Mouse (Mus musculus): ENCODE data around the gene Mdga1. TPM values are rescaled to one million over a fixed set of nuclear protein-coding genes. Genes with fewer than 3 reads are reported as not detected.
A peak's percentile ranks its signal among the peaks of the same experiment; 100 is the strongest.

Gene Mdga1
- polyA plus RNA-seq, 1 experiment from 2014 or later: 13.6 TPM

- no peaks in the 10 kb centered on the region for H3K36me3 ChIP-seq
- no peak overlapping the region for H3K4me3 ChIP-seq
- no peaks in the 10 kb centered on the region for H3K9me3 ChIP-seq
- H3K9ac ChIP-seq: no peak overlapping the region
- H3K4me2 ChIP-seq: no peak overlapping the region
- WGBS: 94% methylated on average over 5 of the region's 5 CpGs
- no peaks in the 10 kb centered on the region for H3K27me3 ChIP-seq
- ATAC-seq (ENCODE audit: low FRiP score): no peak
- H3K4me1 ChIP-seq (replicated peaks): peaks cover 4% of the 10 kb centered on the region
- no peak overlapping the region for H3K27ac ChIP-seq
These were observed 26.1 kb upstream of the Mdga1 start for GRCm38 (mm10) chr17:29995986-29996385.

GRCm38 (mm10) chr17:29994459-29994858 lies 24.6 kb upstream of the Mdga1 start:
- H3K9me3 ChIP-seq: no peaks in the 10 kb centered on the region
- no peak overlapping the region for H3K4me2 ChIP-seq
- ATAC-seq (ENCODE audit: low FRiP score): no peak
- 77% methylated on average over 4 of the region's 4 CpGs for WGBS
- H3K9ac ChIP-seq: no peak overlapping the region
- H3K27ac ChIP-seq: no peak overlapping the region
- H3K36me3 ChIP-seq: no peaks in the 10 kb centered on the region
- peaks cover 4% of the 10 kb centered on the region for H3K4me1 ChIP-seq (replicated peaks)
- H3K27me3 ChIP-seq: no peaks in the 10 kb centered on the region
- H3K4me3 ChIP-seq: no peak overlapping the region

GRCm38 (mm10) chr17:29994011-29994410 lies 24.1 kb upstream of the Mdga1 start:
- 83% methylated on average over 3 of the region's 3 CpGs for WGBS

GRCm38 (mm10) chr17:29993488-29993887 lies 23.6 kb upstream of the Mdga1 start:
- Histone ChIP-seq H3K27ac (peak overlapping the region; percentile 55; the same call in 1 of the 2 replicates), H3K4me3 (no peak overlapping the region), H3K9me3 (no peaks in the 10 kb centered on the region), H3K9ac (no peak overlapping the region), H3K36me3 (no peaks in the 10 kb centered on the region), H3K4me2 (no peak overlapping the region), H3K27me3 (0 out of 2 replicates have a peak, but pooled peaks cover 4% of the 10 kb centered on the region), H3K4me1 (replicated peaks) (peaks cover 4% of the 10 kb centered on the region)
- peak; percentile 63; the same call in 1 of the 2 replicates for ATAC-seq (ENCODE audit: low FRiP score)
- WGBS: 62% methylated on average over 8 of the region's 8 CpGs

More at GRCm38 (mm10) chr17:29994011-29994410, 24.1 kb upstream of the Mdga1 start:
- Histone ChIP-seq H3K4me1 (replicated peaks) (peaks cover 4% of the 10 kb centered on the region), H3K4me3 (no peak overlapping the region), H3K9ac (no peak overlapping the region), H3K4me2 (no peak overlapping the region), H3K27ac (peak overlapping the region; percentile 55; the same call in 1 of the 2 replicates), H3K9me3 (no peaks in the 10 kb centered on the region), H3K36me3 (no peaks in the 10 kb centered on the region), H3K27me3 (0 out of 2 replicates have a peak, but pooled peaks cover 3% of the 10 kb centered on the region)
- ATAC-seq (ENCODE audit: low FRiP score): no peak

- Histone ChIP-seq H3K9ac (no peak overlapping the region), H3K36me3 (no peaks in the 10 kb centered on the region), H3K4me2 (no peak overlapping the region), H3K4me3 (no peak overlapping the region), H3K27me3 (0 out of 2 replicates have a peak, but pooled peaks cover 4% of the 10 kb centered on the region), H3K9me3 (no peaks in the 10 kb centered on the region), H3K4me1 (replicated peaks) (peaks cover 9% of the 10 kb centered on the region), H3K27ac (no peak overlapping the region)
- ATAC-seq (ENCODE audit: low FRiP score): no peak
- 90% methylated on average over 2 of the region's 2 CpGs for WGBS
These were observed 21.0 kb upstream of the Mdga1 start for GRCm38 (mm10) chr17:29990845-29991244.

GRCm38 (mm10) chr17:29990136-29990535 lies 20.2 kb upstream of the Mdga1 start:
- H3K4me1 ChIP-seq (replicated peaks): peaks cover 9% of the 10 kb centered on the region
- WGBS: 94% methylated on average over 3 of the region's 3 CpGs
- no peak overlapping the region for H3K4me3 ChIP-seq
- no peaks in the 10 kb centered on the region for H3K9me3 ChIP-seq
- 0 out of 2 replicates have a peak, but pooled peaks cover 4% of the 10 kb centered on the region for H3K27me3 ChIP-seq
- ATAC-seq (ENCODE audit: low FRiP score): no peak
- no peak overlapping the region for H3K4me2 ChIP-seq
- no peaks in the 10 kb centered on the region for H3K36me3 ChIP-seq
- H3K27ac ChIP-seq: no peak overlapping the region
- no peak overlapping the region for H3K9ac ChIP-seq

GRCm38 (mm10) chr17:29989653-29990052 lies 19.8 kb upstream of the Mdga1 start:
- H3K4me3 ChIP-seq: no peak overlapping the region
- H3K4me2 ChIP-seq: no peak overlapping the region
- no peak for ATAC-seq (ENCODE audit: low FRiP score)

GRCm38 (mm10) chr17:29988141-29988540 lies 18.3 kb upstream of the Mdga1 start:
- ATAC-seq (ENCODE audit: low FRiP score): no peak
- H3K4me2 ChIP-seq: no peak overlapping the region
- H3K9me3 ChIP-seq: no peaks in the 10 kb centered on the region
- no peak overlapping the region for H3K27ac ChIP-seq
- peaks cover 7% of the 10 kb centered on the region; the same call in 1 of the 2 replicates for H3K27me3 ChIP-seq
- H3K9ac ChIP-seq: no peak overlapping the region
- WGBS: 23% methylated on average over 5 of the region's 5 CpGs
- H3K4me1 ChIP-seq (replicated peaks): peaks cover 5% of the 10 kb centered on the region; the same call in 1 of the 2 replicates
- no peak overlapping the region for H3K4me3 ChIP-seq
- H3K36me3 ChIP-seq: no peaks in the 10 kb centered on the region

More at GRCm38 (mm10) chr17:29989653-29990052, 19.8 kb upstream of the Mdga1 start:
- H3K4me1 ChIP-seq (replicated peaks): peaks cover 9% of the 10 kb centered on the region
- H3K36me3 ChIP-seq: no peaks in the 10 kb centered on the region
- 0 out of 2 replicates have a peak, but pooled peaks cover 4% of the 10 kb centered on the region for H3K27me3 ChIP-seq
- H3K9me3 ChIP-seq: no peaks in the 10 kb centered on the region
- H3K9ac ChIP-seq: no peak overlapping the region
- H3K27ac ChIP-seq: no peak overlapping the region
- 86% methylated on average over 5 of the region's 5 CpGs for WGBS

GRCm38 (mm10) chr17:29985534-29985933 lies 15.6 kb upstream of the Mdga1 start:
- Histone ChIP-seq H3K27ac (no peak overlapping the region; the same call in 1 of the 2 replicates), H3K4me1 (replicated peaks) (peaks cover 5% of the 10 kb centered on the region; the same call in 1 of the 2 replicates), H3K36me3 (no peaks in the 10 kb centered on the region), H3K4me3 (no peak overlapping the region), H3K9me3 (no peaks in the 10 kb centered on the region), H3K27me3 (peaks cover 7% of the 10 kb centered on the region; the same call in 1 of the 2 replicates), H3K9ac (no peak overlapping the region), H3K4me2 (no peak overlapping the region)
- no peak for ATAC-seq (ENCODE audit: low FRiP score)
- WGBS: 19% methylated on average over 3 of the region's 3 CpGs

- peaks cover 7% of the 10 kb centered on the region; the same call in 1 of the 2 replicates for H3K27me3 ChIP-seq
- no peak overlapping the region for H3K4me2 ChIP-seq
- no peaks in the 10 kb centered on the region for H3K36me3 ChIP-seq
- ATAC-seq (ENCODE audit: low FRiP score): no peak
- WGBS: 83% methylated on average over 7 of the region's 7 CpGs
- H3K27ac ChIP-seq: no peak overlapping the region; the same call in none of the 2 replicates
- no peak overlapping the region for H3K4me3 ChIP-seq
- H3K9ac ChIP-seq: no peak overlapping the region
- peaks cover 5% of the 10 kb centered on the region; the same call in 1 of the 2 replicates for H3K4me1 ChIP-seq (replicated peaks)
- no peaks in the 10 kb centered on the region for H3K9me3 ChIP-seq
These were observed 15.0 kb upstream of the Mdga1 start for GRCm38 (mm10) chr17:29984931-29985330.

- H3K36me3 ChIP-seq: no peaks in the 10 kb centered on the region
- no peak overlapping the region for H3K9ac ChIP-seq
- no peak overlapping the region for H3K27ac ChIP-seq
- no peak for ATAC-seq (ENCODE audit: low FRiP score)
- H3K4me2 ChIP-seq: no peak overlapping the region
- H3K4me3 ChIP-seq: no peak overlapping the region
- H3K27me3 ChIP-seq: peaks cover 4% of the 10 kb centered on the region; the same call in 1 of the 2 replicates
- WGBS: 83% methylated on average over 5 of the region's 5 CpGs
- peaks cover 12% of the 10 kb centered on the region; the same call in 1 of the 2 replicates for H3K4me1 ChIP-seq (replicated peaks)
- H3K9me3 ChIP-seq: no peaks in the 10 kb centered on the region
These were observed 13.3 kb upstream of the Mdga1 start for GRCm38 (mm10) chr17:29983190-29983589.

GRCm38 (mm10) chr17:29981568-29981967 lies 11.7 kb upstream of the Mdga1 start:
- Histone ChIP-seq H3K9ac (no peak overlapping the region), H3K27ac (no peak overlapping the region), H3K27me3 (peaks cover 4% of the 10 kb centered on the region; the same call in 1 of the 2 replicates), H3K4me1 (replicated peaks) (peaks cover 8% of the 10 kb centered on the region; the same call in 1 of the 2 replicates), H3K9me3 (no peaks in the 10 kb centered on the region), H3K4me3 (no peak overlapping the region), H3K36me3 (no peaks in the 10 kb centered on the region), H3K4me2 (no peak overlapping the region)
- 62% methylated on average over 8 of the region's 8 CpGs for WGBS
- ATAC-seq (ENCODE audit: low FRiP score): no peak

- no peak overlapping the region for H3K27ac ChIP-seq
These were observed 10.0 kb upstream of the Mdga1 start for GRCm38 (mm10) chr17:29979841-29980240.

More at GRCm38 (mm10) chr17:29979841-29980240, 10.0 kb upstream of the Mdga1 start:
- Histone ChIP-seq H3K4me3 (no peak overlapping the region), H3K9ac (no peak overlapping the region), H3K9me3 (no peaks in the 10 kb centered on the region), H3K4me1 (replicated peaks) (peaks cover 14% of the 10 kb centered on the region), H3K27me3 (peaks cover 4% of the 10 kb centered on the region; the same call in 1 of the 2 replicates), H3K4me2 (no peak overlapping the region), H3K36me3 (no peaks in the 10 kb centered on the region)
- ATAC-seq (ENCODE audit: low FRiP score): no peak
- WGBS: 88% methylated on average over 7 of the region's 7 CpGs
